Mouse (Mus musculus) macrophage (primary cell): ENCODE data around the gene Pxk. TPM values are rescaled to one million over a fixed set of nuclear protein-coding genes. Genes with fewer than 3 reads are reported as not detected.

Experiments used
- H3K27ac ChIP-seq: fragments of 350-480 bp; formaldehyde crosslinking; 2 replicates; pipeline ENCODE4 v1.9.0; 2021
- H3K36me3 ChIP-seq: fragments of 350-480 bp; formaldehyde crosslinking; 2 replicates; pipeline ENCODE4 v1.9.0; 2021; ENCODE audit errors: inconsistent target
- H3K4me3 ChIP-seq: fragments of 350-480 bp; formaldehyde crosslinking; 2 replicates; pipeline ENCODE4 v1.9.0; 2021; ENCODE audit errors: inconsistent target
- H3K79me2 ChIP-seq: fragments of 350-480 bp; formaldehyde crosslinking; 2 replicates; pipeline ENCODE4 v1.9.0; 2021; ENCODE audit errors: inconsistent target
- WGBS: methylation state at CpG from one replicate; pipeline ENCODE4 v1.1.7; 2026; ENCODE audit warnings: inconsistent platforms; ENCODE audit not compliant: missing documents; 5-methylcytosine and 5-hydroxymethylcytosine counted together
- polyA plus RNA-seq: library from polyadenylated mRNA; stranded (reverse); fragments of 250-400 nt; gene quantifications from 3 replicates; pipeline ENCODE4 v1.2.4, GENCODE M21; 2018; ENCODE audit warnings: inconsistent platforms

The Pxk gene
- polyA plus RNA-seq, 1 experiment from 2014 or later = 34.0 TPM

DNA sequence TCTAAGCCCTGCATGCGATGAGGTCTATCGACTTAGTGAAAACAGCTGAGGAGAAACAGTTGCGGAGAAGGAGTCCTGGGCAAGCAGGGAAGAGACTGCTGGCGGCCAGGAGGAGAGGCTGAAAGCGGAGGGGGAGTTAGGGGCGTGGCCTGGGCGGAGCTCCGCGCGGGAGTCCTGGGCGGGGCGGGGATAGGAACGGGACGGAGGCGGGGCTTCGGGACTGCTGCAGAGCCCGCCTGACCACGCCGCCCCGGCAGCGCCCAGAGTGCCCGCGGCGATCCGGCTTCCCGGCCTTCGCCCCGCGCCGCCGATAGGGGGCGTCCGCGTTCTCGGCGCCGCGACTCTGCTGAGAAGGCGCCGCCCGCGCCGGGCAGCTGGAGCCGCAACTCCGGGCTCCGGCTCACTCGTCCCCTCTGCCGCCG lies 115.8 kb downstream of the Pxk start, which contains the start of gene Kctd6:
Kctd6 (plus strand) TSS at position 338 of the 422 bp plus-strand sequence.
- Histone ChIP-seq H3K4me3 (peak within 1 kb of the TSS; percentile 80), H3K79me2 (peaks cover 39% of the 10 kb centered on the region; the same call in 1 of the 2 replicates), H3K27ac (0 out of 2 replicates have a peak within 1 kb of the TSS, but pooled peaks have one; percentile 28), H3K36me3 (no peaks in the 10 kb centered on the region)
- WGBS = 0% methylated on average over 44 of the region's 49 CpGs

Other genes starting within 250 kb of the Pxk start
- gene Gm45521, start 140.9 kb upstream of the Pxk start, polyA plus RNA-seq = not detected in 3 replicates
- 0.37 to 0.97 TPM (median 0.40 TPM) in 3 replicates for gene Dnase1l3, start 103.6 kb upstream of the Pxk start, polyA plus RNA-seq
- gene Abhd6, start 95.3 kb upstream of the Pxk start, polyA plus RNA-seq = 0.29 to 0.41 TPM (median 0.40 TPM) in 3 replicates
- 13.0 to 22.4 TPM (median 17.1 TPM) in 3 replicates for gene Rpp14, start 17.8 kb upstream of the Pxk start, polyA plus RNA-seq
- gene Pdhb, start 74.8 kb downstream of the Pxk start, polyA plus RNA-seq = 53.3 to 66.2 TPM (median 63.0 TPM) in 3 replicates
- gene Kctd6, start 115.9 kb downstream of the Pxk start, polyA plus RNA-seq = 8.9 to 15.7 TPM (median 13.6 TPM) in 3 replicates
- not detected in 3 replicates for gene Acox2, start 161.1 kb downstream of the Pxk start, polyA plus RNA-seq
- not detected in 3 replicates for gene Fam107a, start 219.8 kb downstream of the Pxk start, polyA plus RNA-seq